Mouse (Mus musculus): ENCODE data around the gene Cryl1. TPM values are rescaled to one million over a fixed set of nuclear protein-coding genes. Genes with fewer than 3 reads are reported as not detected.

The Cryl1 gene
- polyA plus RNA-seq, 1 experiment from 2014 or later: 9.2 TPM

DNA sequence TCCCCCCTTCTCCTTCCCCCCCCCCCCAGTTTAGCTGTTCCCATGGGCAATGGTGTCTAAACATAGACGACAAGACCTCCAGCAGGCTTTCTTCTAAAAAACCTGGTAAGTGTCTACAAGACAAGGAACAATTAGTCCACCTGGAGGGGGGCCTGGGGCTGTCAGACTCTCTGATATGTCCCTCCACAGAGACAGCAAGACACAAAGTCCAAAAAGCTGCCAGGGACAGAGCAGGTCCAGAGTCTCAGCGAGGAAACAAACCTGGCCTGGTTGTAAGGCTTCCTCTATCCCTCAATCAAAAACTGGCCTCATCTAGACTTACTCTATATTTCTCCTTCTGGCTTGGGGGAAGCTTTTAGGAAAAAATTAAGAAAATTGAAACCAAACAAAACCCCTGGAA lies 115.7 kb downstream of the Cryl1 start:
- Histone ChIP-seq H3K36me3 (ENCODE audit: control insufficient read depth, insufficient read depth, low read length) (no peaks in the 10 kb centered on the region), H3K4me3 (ENCODE audit: low read depth, low read length) (no peak overlapping the region), H3K27me3 (ENCODE audit: control insufficient read depth, insufficient read depth, low read length) (no peaks in the 10 kb centered on the region), H3K4me1 (ENCODE audit: control insufficient read depth, insufficient read depth, low read length) (no peaks in the 10 kb centered on the region), H3K9ac (replicated peaks; ENCODE audit: low read depth, low read length) (no peak overlapping the region), H3K27ac (ENCODE audit: low read depth, low read length) (no peak overlapping the region), H3K9me3 (ENCODE audit: control insufficient read depth, low read length) (no peaks in the 10 kb centered on the region), H3K4me2 (ENCODE audit: low read depth, low read length) (no peak overlapping the region)
- WGBS: 39% methylated on average over 2 of the region's 2 CpGs
- no peak for ATAC-seq (ENCODE audit: low read depth)

DNA sequence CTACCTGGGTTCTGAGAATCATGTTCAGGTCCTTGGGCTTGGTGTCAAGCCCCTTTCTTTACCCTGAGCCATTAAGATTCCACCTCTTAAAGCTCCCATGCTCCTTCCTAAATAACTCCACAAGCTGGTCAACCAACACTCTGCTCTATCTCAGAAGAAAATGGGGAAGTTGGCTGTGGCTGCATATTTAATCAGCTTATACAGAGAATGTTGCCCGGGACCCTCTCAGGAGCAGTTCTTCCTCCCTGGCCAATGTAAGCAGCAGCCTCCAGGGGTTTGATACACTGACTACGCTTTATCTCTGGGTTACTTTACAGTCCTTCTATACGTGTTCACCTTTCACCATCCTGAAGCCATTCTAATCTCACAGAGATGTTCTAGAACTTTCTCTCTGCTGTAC lies 117.5 kb downstream of the Cryl1 start:
- no peaks in the 10 kb centered on the region for H3K36me3 ChIP-seq (ENCODE audit: control insufficient read depth, insufficient read depth, low read length)
- no peak overlapping the region for H3K4me3 ChIP-seq (ENCODE audit: low read depth, low read length)
- no peaks in the 10 kb centered on the region for H3K4me1 ChIP-seq (ENCODE audit: control insufficient read depth, insufficient read depth, low read length)
- no peak overlapping the region for H3K9ac ChIP-seq (replicated peaks; ENCODE audit: low read depth, low read length)
- ATAC-seq (ENCODE audit: low read depth): no peak
- H3K9me3 ChIP-seq (ENCODE audit: control insufficient read depth, low read length): no peaks in the 10 kb centered on the region
- H3K4me2 ChIP-seq (ENCODE audit: low read depth, low read length): no peak overlapping the region
- H3K27me3 ChIP-seq (ENCODE audit: control insufficient read depth, insufficient read depth, low read length): no peaks in the 10 kb centered on the region
- H3K27ac ChIP-seq (ENCODE audit: low read depth, low read length): no peak overlapping the region
- 91% methylated on average over 3 of the region's 3 CpGs for WGBS

- H3K27me3 ChIP-seq (ENCODE audit: control insufficient read depth, insufficient read depth, low read length): no peaks in the 10 kb centered on the region
- H3K4me2 ChIP-seq (ENCODE audit: low read depth, low read length): no peak overlapping the region
- H3K9me3 ChIP-seq (ENCODE audit: control insufficient read depth, low read length): no peaks in the 10 kb centered on the region
- no peak for ATAC-seq (ENCODE audit: low read depth)
- H3K9ac ChIP-seq (replicated peaks; ENCODE audit: low read depth, low read length): no peak overlapping the region
- H3K4me3 ChIP-seq (ENCODE audit: low read depth, low read length): no peak overlapping the region
- H3K36me3 ChIP-seq (ENCODE audit: control insufficient read depth, insufficient read depth, low read length): no peaks in the 10 kb centered on the region
- no peaks in the 10 kb centered on the region for H3K4me1 ChIP-seq (ENCODE audit: control insufficient read depth, insufficient read depth, low read length)
- no peak overlapping the region for H3K27ac ChIP-seq (ENCODE audit: low read depth, low read length)
- 88% methylated on average over 7 of the region's 7 CpGs for WGBS
These were observed 121.8 kb downstream of the Cryl1 start for GRCm38 (mm10) chr14:57276481-57277012.

DNA sequence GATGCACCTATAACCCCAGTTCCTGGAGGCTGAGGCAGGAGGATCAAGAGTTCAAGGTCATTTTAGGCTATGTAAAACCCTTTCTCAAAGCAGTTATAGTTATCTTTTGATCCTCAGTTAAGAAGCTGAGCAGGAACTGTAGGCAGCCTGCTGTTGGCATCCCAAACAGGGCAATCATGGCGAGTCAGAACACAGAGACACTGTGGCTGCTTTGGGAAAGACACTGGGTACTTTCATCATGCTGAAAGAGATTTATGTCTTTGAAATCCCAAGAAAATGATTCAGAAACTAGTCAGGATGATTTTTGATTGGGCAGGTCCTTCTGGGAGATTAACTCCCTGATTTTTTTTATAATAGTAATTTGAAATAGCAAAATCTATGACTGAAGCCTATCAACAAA lies 126.0 kb downstream of the Cryl1 start:
- Histone ChIP-seq H3K36me3 (ENCODE audit: control insufficient read depth, insufficient read depth, low read length) (no peaks in the 10 kb centered on the region), H3K4me2 (ENCODE audit: low read depth, low read length) (no peak overlapping the region), H3K4me3 (ENCODE audit: low read depth, low read length) (no peak overlapping the region), H3K4me1 (ENCODE audit: control insufficient read depth, insufficient read depth, low read length) (no peaks in the 10 kb centered on the region), H3K9ac (replicated peaks; ENCODE audit: low read depth, low read length) (no peak overlapping the region), H3K27ac (ENCODE audit: low read depth, low read length) (no peak overlapping the region), H3K27me3 (ENCODE audit: control insufficient read depth, insufficient read depth, low read length) (no peaks in the 10 kb centered on the region), H3K9me3 (ENCODE audit: control insufficient read depth, low read length) (no peaks in the 10 kb centered on the region)
- 77% methylated on average over 1 of the region's 1 CpGs for WGBS
- no peak for ATAC-seq (ENCODE audit: low read depth)

DNA sequence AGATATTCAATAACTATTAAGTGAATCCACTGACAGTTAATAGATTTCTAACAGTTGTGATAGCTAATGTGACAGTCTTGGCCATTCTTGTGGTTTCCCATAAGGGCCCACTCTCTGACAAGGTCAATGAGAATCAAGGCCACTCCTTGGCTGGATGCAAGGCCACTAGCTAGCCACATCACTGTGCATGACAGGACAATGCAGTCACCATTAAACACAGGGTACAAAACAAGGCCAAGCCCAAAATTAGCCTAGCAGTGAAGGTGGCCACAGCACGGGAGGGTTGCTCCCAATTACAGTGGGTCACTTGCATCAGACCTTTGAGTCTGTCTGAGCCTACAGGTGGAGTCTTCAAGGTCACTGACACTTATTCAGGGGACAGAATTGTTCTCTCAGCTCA lies 126.5 kb downstream of the Cryl1 start:
- 74% methylated on average over 1 of the region's 1 CpGs for WGBS
- no peak for ATAC-seq (ENCODE audit: low read depth)
- no peak overlapping the region for H3K4me3 ChIP-seq (ENCODE audit: low read depth, low read length)

DNA sequence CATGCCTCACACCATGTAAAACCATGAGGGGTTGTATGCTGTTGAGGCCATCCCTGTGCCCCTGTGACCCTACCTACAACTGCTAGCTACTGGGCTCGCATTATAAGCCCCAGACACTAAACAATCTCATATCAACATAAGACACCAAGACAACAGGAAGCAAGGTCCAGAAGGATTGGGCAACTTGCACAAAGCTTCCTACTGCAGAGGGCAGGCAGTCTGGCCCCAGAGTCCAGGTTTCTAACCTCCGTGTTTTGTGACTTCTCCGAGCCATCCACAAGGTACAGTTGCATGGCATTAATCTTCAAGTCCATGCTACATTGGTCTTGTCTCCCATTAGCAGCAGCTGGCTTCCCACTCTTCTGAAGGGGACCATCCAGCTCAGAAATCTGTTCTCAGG lies 129.4 kb downstream of the Cryl1 start:
- no peak for ATAC-seq (ENCODE audit: low read depth)
- no peaks in the 10 kb centered on the region for H3K9me3 ChIP-seq (ENCODE audit: control insufficient read depth, low read length)
- H3K27ac ChIP-seq (ENCODE audit: low read depth, low read length): no peak overlapping the region
- H3K4me1 ChIP-seq (ENCODE audit: control insufficient read depth, insufficient read depth, low read length): no peaks in the 10 kb centered on the region
- no peak overlapping the region for H3K9ac ChIP-seq (replicated peaks; ENCODE audit: low read depth, low read length)
- no peaks in the 10 kb centered on the region for H3K27me3 ChIP-seq (ENCODE audit: control insufficient read depth, insufficient read depth, low read length)
- no peaks in the 10 kb centered on the region for H3K36me3 ChIP-seq (ENCODE audit: control insufficient read depth, insufficient read depth, low read length)
- 84% methylated on average over 3 of the region's 3 CpGs for WGBS
- H3K4me2 ChIP-seq (ENCODE audit: low read depth, low read length): no peak overlapping the region
- H3K4me3 ChIP-seq (ENCODE audit: low read depth, low read length): no peak overlapping the region

More for the DNA sequence above, 126.5 kb downstream of the Cryl1 start:
- no peaks in the 10 kb centered on the region for H3K27me3 ChIP-seq (ENCODE audit: control insufficient read depth, insufficient read depth, low read length)
- H3K27ac ChIP-seq (ENCODE audit: low read depth, low read length): no peak overlapping the region
- no peaks in the 10 kb centered on the region for H3K4me1 ChIP-seq (ENCODE audit: control insufficient read depth, insufficient read depth, low read length)
- no peak overlapping the region for H3K4me2 ChIP-seq (ENCODE audit: low read depth, low read length)
- no peak overlapping the region for H3K9ac ChIP-seq (replicated peaks; ENCODE audit: low read depth, low read length)
- H3K9me3 ChIP-seq (ENCODE audit: control insufficient read depth, low read length): no peaks in the 10 kb centered on the region
- no peaks in the 10 kb centered on the region for H3K36me3 ChIP-seq (ENCODE audit: control insufficient read depth, insufficient read depth, low read length)

- no peak for ATAC-seq (ENCODE audit: low read depth)
- Histone ChIP-seq H3K9me3 (ENCODE audit: control insufficient read depth, low read length) (no peaks in the 10 kb centered on the region), H3K36me3 (ENCODE audit: control insufficient read depth, insufficient read depth, low read length) (no peaks in the 10 kb centered on the region), H3K9ac (replicated peaks; ENCODE audit: low read depth, low read length) (no peak overlapping the region), H3K27ac (ENCODE audit: low read depth, low read length) (no peak overlapping the region), H3K27me3 (ENCODE audit: control insufficient read depth, insufficient read depth, low read length) (no peaks in the 10 kb centered on the region), H3K4me1 (ENCODE audit: control insufficient read depth, insufficient read depth, low read length) (no peaks in the 10 kb centered on the region), H3K4me2 (ENCODE audit: low read depth, low read length) (no peak overlapping the region), H3K4me3 (ENCODE audit: low read depth, low read length) (no peak overlapping the region)
- WGBS: 88% methylated on average over 3 of the region's 3 CpGs
These were observed 130.0 kb downstream of the Cryl1 start for GRCm38 (mm10) chr14:57268344-57268743.

DNA sequence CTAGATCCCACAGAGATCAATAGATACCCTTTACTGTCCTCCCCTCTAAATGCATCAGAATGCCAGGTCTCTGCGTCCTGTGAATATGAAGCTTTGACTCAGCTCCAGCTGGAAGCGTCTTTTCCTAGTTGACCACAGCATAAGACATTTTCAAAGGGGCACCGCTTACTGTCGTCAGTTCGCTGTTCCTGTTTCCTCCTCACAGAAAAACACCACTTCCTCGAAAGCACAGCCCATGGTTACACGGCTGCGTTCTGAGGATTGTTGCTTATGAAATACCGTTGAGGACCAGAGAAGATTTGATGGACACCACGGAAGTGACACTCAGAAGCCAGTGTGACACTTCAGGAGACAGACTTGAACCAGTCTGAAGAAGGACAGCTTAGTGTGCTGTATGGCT lies 134.4 kb downstream of the Cryl1 start:
- Histone ChIP-seq H3K27me3 (ENCODE audit: control insufficient read depth, insufficient read depth, low read length) (no peaks in the 10 kb centered on the region), H3K4me2 (ENCODE audit: low read depth, low read length) (no peak overlapping the region), H3K27ac (ENCODE audit: low read depth, low read length) (no peak overlapping the region), H3K4me1 (ENCODE audit: control insufficient read depth, insufficient read depth, low read length) (no peaks in the 10 kb centered on the region), H3K36me3 (ENCODE audit: control insufficient read depth, insufficient read depth, low read length) (no peaks in the 10 kb centered on the region), H3K9me3 (ENCODE audit: control insufficient read depth, low read length) (no peaks in the 10 kb centered on the region), H3K4me3 (ENCODE audit: low read depth, low read length) (no peak overlapping the region), H3K9ac (replicated peaks; ENCODE audit: low read depth, low read length) (no peak overlapping the region)
- 83% methylated on average over 10 of the region's 10 CpGs for WGBS
- no peak for ATAC-seq (ENCODE audit: low read depth)

- H3K4me2 ChIP-seq (ENCODE audit: low read depth, low read length): no peak overlapping the region
- 86% methylated on average over 8 of the region's 8 CpGs for WGBS
- ATAC-seq (ENCODE audit: low read depth): no peak
- H3K27ac ChIP-seq (ENCODE audit: low read depth, low read length): no peak overlapping the region
- no peaks in the 10 kb centered on the region for H3K27me3 ChIP-seq (ENCODE audit: control insufficient read depth, insufficient read depth, low read length)
- no peaks in the 10 kb centered on the region for H3K9me3 ChIP-seq (ENCODE audit: control insufficient read depth, low read length)
- H3K4me3 ChIP-seq (ENCODE audit: low read depth, low read length): no peak overlapping the region
- no peaks in the 10 kb centered on the region for H3K36me3 ChIP-seq (ENCODE audit: control insufficient read depth, insufficient read depth, low read length)
- no peaks in the 10 kb centered on the region for H3K4me1 ChIP-seq (ENCODE audit: control insufficient read depth, insufficient read depth, low read length)
- no peak overlapping the region for H3K9ac ChIP-seq (replicated peaks; ENCODE audit: low read depth, low read length)
These were observed 139.0 kb downstream of the Cryl1 start for GRCm38 (mm10) chr14:57259341-57259740.

- WGBS: 52% methylated on average over 3 of the region's 3 CpGs
- Histone ChIP-seq H3K27ac (ENCODE audit: low read depth, low read length) (no peak overlapping the region), H3K4me2 (ENCODE audit: low read depth, low read length) (no peak overlapping the region), H3K27me3 (ENCODE audit: control insufficient read depth, insufficient read depth, low read length) (no peaks in the 10 kb centered on the region), H3K4me1 (ENCODE audit: control insufficient read depth, insufficient read depth, low read length) (no peaks in the 10 kb centered on the region), H3K36me3 (ENCODE audit: control insufficient read depth, insufficient read depth, low read length) (no peaks in the 10 kb centered on the region), H3K9me3 (ENCODE audit: control insufficient read depth, low read length) (no peaks in the 10 kb centered on the region), H3K9ac (replicated peaks; ENCODE audit: low read depth, low read length) (no peak overlapping the region), H3K4me3 (ENCODE audit: low read depth, low read length) (no peak overlapping the region)
- ATAC-seq (ENCODE audit: low read depth): no peak
These were observed 149.7 kb downstream of the Cryl1 start for GRCm38 (mm10) chr14:57248661-57249060.
